ENCODE assay signal across 4 mouse cellular contexts in the genomic region with DNA sequence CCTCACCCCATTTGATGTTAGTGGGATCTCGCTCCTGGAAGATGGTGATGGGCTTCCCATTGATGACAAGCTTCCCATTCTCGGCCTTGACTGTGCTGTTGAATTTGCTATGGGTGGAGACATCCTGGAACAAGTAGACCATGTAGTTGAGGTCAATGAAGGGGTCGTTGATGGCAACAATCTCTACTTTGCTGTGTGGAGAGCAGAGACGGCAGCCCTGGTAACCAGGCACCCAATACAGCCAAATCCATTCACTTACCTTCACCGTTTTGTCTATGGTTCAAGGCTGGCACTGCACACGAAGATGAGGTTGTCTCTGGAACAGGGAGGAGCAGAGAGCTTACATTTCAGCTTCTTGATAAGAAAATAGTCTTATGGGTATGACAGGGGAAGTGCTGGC. TPM values are rescaled to one million over a fixed set of nuclear protein-coding genes. Genes with fewer than 3 reads are reported as not detected.
A peak's percentile ranks its signal among the peaks of the same experiment; 100 is the strongest.
DNase-seq lines count a peak whose midpoint lies in the region; TF ChIP-seq lines count a peak whose summit lies in the region.
"Not testable (repeated sequence)": the region's sequence is repeated elsewhere in the genome, so short reads cannot be mapped to it uniquely, and the experiment has no call there.

No protein-coding gene starts in this region.

- not testable (repeated sequence) for TF ChIP-seq RAD21 in MEL (IDR thresholded peaks at IDR 0.05; ENCODE audit: low read depth, low read length)

- H3K9me3 ChIP-seq in MEL (replicated peaks; ENCODE audit: insufficient read depth, low read length); heart, embryonic 10.5 days; megakaryocyte, embryonic 14.5 days: not testable (repeated sequence)

- not testable (repeated sequence) for H3K4me1 ChIP-seq in MEL (ENCODE audit: control insufficient read depth in 1 of 2, insufficient read depth in 2 of 2, low read length in 2 of 2)
- peaks cover 48% of the 10 kb centered on the region for H3K4me1 ChIP-seq in heart, embryonic 10.5 days
- peaks cover 98% of the 10 kb centered on the region for H3K4me1 ChIP-seq in megakaryocyte, embryonic 14.5 days

- H3K36me3 ChIP-seq in MEL (ENCODE audit: control insufficient read depth in 1 of 2, insufficient read depth in 2 of 2, low read length in 2 of 2); heart, embryonic 10.5 days: not testable (repeated sequence)
- H3K36me3 ChIP-seq in megakaryocyte, embryonic 14.5 days (replicated peaks; ENCODE audit: low read length) = peaks cover 76% of the 10 kb centered on the region

- TF ChIP-seq POLR2A in MEL (IDR thresholded peaks at IDR 0.05; ENCODE audit: control insufficient read depth in 1 of 2, insufficient read depth in 1 of 2, low read depth in 1 of 2, low read length in 2 of 2, poor library complexity in 1 of 2) = not testable (repeated sequence)

- H3K4me3 ChIP-seq in MEL (ENCODE audit: control insufficient read depth in 1 of 2, insufficient read depth in 1 of 2, low read depth in 2 of 2, low read length in 2 of 2); heart, embryonic 10.5 days: not testable (repeated sequence)
- peak overlapping the region; percentile 68 for H3K4me3 ChIP-seq in megakaryocyte, embryonic 14.5 days (replicated peaks)

- H3K27me3 ChIP-seq in MEL (ENCODE audit: control insufficient read depth in 1 of 2, insufficient read depth in 2 of 2, low read length in 2 of 2); heart, embryonic 10.5 days (ENCODE audit: insufficient read depth, poor library complexity, severe bottlenecking); megakaryocyte, embryonic 14.5 days (replicated peaks): not testable (repeated sequence)

- not testable (repeated sequence) for H3K9ac ChIP-seq in MEL (ENCODE audit: control insufficient read depth, low read depth, low read length, poor library complexity, severe bottlenecking)

- not testable (repeated sequence) for H3K27ac ChIP-seq in MEL (ENCODE audit: control insufficient read depth, low read depth, low read length); heart, embryonic 10.5 days

- not testable (repeated sequence) for TF ChIP-seq CTCF in MEL (IDR thresholded peaks at IDR 0.05 in 2 of 3, conservative IDR thresholded peaks at IDR 0.05 in 1 of 3; ENCODE audit: control insufficient read depth in 1 of 3, insufficient read depth in 1 of 3, low read depth in 2 of 3, low read length in 3 of 3, poor library complexity in 1 of 3, severe bottlenecking in 1 of 3)

- TF ChIP-seq EP300 in MEL (IDR thresholded peaks at IDR 0.05; ENCODE audit: low read depth in 1 of 2, low read length in 2 of 2) = not testable (repeated sequence)

- peak; percentile 23 for DNase-seq in MEL (ENCODE audit: low read depth, low spot score)
- DNase-seq in heart, adult 11 months = peak; percentile 80
- DNase-seq in heart, embryonic 10.5 days (ENCODE audit: low spot score) = peak; percentile 63

- H3K79me2 ChIP-seq in MEL (ENCODE audit: control insufficient read depth, insufficient read depth, low read length, poor library complexity) = peaks cover 11% of the 10 kb centered on the region; the same call in 1 of the 2 replicates

- WGBS in heart, embryonic 10.5 days = 79% methylated on average over 6 of the region's 6 CpGs

RNA-seq across cellular contexts. Expression of gene Daam1, which starts 16.1 kb away (rescaled TPM):
- 8.6 and 9.2 TPM in 2 replicates for total RNA-seq in MEL (2012; rRNA removed)
- 10 to 100 TPM in 1 of 2 experiments, not detected in 1; 12.0 TPM for polyA plus RNA-seq in MEL (2012; ENCODE audit: insufficient read depth in 1 of 2, insufficient read length in 2 of 2, low read depth in 1 of 2, low replicate concordance in 2 of 2, missing spikeins in 1 of 2)
- 11.5 and 20.1 TPM in 2 replicates for polyA plus RNA-seq in heart, embryonic 10.5 days (2016; fragmentation: Nextera tagmentation; extraction: Ambion mirVana)
- polyA plus RNA-seq in megakaryocyte, embryonic 14.5 days (2012; ENCODE audit: insufficient read depth, low replicate concordance) = 52.8 and 186 TPM in 2 replicates

Comparison
In these comparisons a context has a peak if more than half of its experiments do, and no peak if none do; other contexts are left out.
1. DNase-seq: peak in every context shown above with its lines; median percentile 80 in heart, adult 11 months; 63 in heart, embryonic 10.5 days; 23 in MEL.